Mouse (Mus musculus) lung, adult 2 months (tissue): ENCODE data around the gene Dapk3.

Experiments
- CTCF ChIP-seq: fragments of 200-500 bp; IDR thresholded peaks from 2 replicates; pipeline ENCODE4 v1.5.1; 2011; ENCODE audit warnings: mild to moderate bottlenecking, low read length, control low read depth; ENCODE audit not compliant: insufficient read depth
- POLR2A ChIP-seq: fragments of 200-500 bp; IDR thresholded peaks from 2 replicates; pipeline ENCODE4 v1.6.1; 2011; ENCODE audit warnings: low read depth, mild to moderate bottlenecking, control low read depth, low read length, borderline replicate concordance; ENCODE audit errors: extremely low read depth

DNA sequence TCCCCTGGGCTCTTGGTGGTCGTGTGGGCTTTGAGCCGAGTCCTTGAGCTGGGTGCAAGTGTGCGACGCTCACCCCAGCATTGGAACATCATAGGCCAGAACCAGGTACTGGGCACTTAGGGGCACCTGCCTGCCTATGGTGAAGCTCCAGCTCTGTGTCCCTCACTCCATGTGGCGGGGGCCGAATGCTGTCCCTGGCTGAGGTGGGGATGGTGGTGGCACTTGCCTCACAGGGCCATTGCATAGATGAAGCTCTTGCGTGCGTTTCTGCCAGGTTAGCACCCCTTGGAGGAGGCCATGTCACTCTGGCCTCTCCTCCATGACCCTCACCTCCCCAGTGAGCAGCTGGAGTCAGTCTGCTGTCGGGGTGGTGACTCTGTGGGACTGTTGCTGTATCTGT is 4.4 kb downstream of the Dapk3 start:
- TF ChIP-seq CTCF (no peak), POLR2A (no peak)
